Mouse (Mus musculus) activated CD4-positive, CD25-positive, alpha-beta regulatory T cell, adult 4 months (primary cell): Measurements from ENCODE around the gene Dnajc2. TPM values are rescaled to one million over a fixed set of nuclear protein-coding genes. Genes with fewer than 3 reads are reported as not detected.
"Not testable (repeated sequence)": the region's sequence is repeated elsewhere in the genome, so short reads cannot be mapped to it uniquely, and the experiment has no call there.

Experiments used
- ATAC-seq: one replicate; pipeline ENCODE4 v1.8.0; 2017
- polyA plus RNA-seq, 2 experiments: library from polyadenylated mRNA; unstranded; fragments of 100-300 nt; shearing (Covaris generic); gene quantifications; one replicate each; pipeline ENCODE4 v1.2.1; 2017

Dnajc2 gene
- polyA plus RNA-seq, 2 experiments from 2014 or later: 44.5 to 47.0 TPM

DNA sequence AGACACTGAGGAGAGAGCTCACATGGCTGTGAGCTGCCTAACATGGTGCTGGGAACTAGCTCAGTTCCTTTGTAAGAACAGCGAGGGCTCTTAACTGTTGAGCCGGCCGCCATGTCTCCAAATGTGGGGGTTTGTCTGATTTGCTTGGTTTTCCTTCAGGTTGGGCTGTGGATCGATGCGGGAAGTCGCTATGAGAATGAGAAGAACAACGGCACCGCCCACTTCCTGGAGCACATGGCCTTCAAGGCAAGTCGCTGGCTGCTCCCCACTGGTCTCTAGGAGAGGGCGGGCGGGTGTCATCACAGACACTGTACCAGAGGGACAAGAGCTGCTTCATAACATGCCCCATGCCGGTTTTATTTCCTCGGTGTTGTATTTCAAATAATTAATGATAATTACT is 45.2 kb downstream of the Dnajc2 start:
- ATAC-seq: no peak

DNA sequence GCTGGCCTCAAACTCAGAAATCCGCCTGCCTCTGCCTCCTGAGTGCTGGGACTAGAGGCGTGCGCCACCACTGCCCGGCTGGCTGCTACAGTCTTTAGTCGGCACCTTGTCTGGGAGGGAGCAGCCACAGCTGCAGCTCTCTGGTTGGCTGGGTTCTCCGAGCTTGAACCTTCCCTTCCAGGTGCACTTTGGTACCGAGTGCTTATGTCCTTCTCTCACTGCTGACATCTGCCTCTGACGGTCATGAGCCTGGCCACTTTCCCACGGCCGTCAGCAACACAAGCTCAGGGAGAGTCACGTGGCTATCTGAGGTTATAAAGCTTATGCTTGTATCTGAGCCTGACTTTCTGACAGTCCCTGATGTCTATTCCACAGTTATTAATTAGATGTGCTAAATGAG is 45.9 kb downstream of the Dnajc2 start:
- ATAC-seq: no peak

DNA sequence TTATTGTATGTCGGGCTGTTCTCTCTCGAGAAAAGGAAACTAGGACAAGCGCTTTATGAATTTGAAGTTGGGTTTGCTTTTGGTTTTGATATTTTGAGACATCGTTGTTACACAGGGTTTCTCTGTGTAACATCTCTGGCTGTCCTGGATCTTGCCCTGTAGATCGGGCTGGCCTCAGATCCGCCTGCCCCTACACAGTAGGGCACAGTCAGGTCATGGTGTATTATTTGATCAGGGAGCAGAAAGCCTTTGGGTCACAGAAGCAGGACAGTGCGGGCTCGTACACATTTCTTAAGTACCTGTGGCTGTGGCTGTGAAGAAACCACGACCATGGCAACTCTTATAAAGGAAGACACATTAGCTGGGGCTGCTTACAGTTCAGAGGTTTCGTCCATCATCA is 47.4 kb downstream of the Dnajc2 start:
- no peak for ATAC-seq

DNA sequence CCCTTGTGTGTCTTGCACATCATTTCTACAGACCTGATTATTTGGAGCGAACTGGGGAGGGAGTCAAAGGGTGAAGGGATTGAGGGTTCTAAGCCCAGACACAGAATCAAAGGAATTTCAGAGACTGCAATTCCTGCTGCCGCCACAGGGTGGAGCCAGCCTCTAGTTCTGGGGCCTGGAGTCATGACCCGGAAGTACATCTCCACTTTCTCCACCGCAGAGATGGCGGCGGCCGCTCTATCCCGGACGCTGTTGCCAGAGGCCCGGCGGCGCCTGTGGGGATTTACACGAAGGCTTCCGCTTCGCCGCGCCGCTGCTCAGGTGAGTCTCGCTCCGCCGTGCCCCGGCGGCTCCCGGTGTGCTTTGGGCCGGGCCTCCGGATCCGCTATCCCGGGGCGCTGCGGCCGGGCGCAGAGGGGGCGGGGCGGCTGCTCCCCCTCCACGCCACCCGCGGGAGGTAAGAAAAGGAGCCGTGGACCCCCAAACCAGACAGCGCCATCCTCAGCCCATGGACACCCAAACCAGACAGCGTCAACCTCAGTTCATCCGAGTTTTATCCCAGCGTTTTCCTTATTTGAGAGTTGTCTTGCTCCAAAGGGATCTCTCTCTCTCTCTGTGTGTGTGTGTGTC is 48.0 kb downstream of the Dnajc2 start, which contains the start of gene Pmpcb:
Pmpcb (plus strand) TSS at position 186 of the 630 bp plus-strand sequence.
- peak; percentile 88 for ATAC-seq

DNA sequence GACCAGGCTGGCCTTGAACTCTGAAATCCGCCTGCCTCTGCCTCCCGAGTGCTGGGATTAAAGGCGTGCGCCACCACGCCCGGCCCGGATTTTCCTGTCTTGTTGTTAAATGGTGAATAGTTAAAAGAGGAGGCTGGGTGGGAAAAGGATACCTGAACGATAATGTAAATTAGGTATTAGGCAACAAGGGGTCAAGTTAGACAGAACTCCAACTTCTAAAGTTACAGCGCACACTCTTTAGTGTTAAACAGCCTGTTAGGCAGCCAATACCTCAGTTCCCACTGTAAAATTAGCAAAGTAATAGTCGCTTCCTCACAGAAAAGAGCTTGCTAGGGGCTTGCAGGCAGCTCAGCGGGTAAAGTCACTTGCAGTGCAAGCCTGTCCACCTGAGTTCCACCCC is 49.0 kb downstream of the Dnajc2 start:
- ATAC-seq: no peak

DNA sequence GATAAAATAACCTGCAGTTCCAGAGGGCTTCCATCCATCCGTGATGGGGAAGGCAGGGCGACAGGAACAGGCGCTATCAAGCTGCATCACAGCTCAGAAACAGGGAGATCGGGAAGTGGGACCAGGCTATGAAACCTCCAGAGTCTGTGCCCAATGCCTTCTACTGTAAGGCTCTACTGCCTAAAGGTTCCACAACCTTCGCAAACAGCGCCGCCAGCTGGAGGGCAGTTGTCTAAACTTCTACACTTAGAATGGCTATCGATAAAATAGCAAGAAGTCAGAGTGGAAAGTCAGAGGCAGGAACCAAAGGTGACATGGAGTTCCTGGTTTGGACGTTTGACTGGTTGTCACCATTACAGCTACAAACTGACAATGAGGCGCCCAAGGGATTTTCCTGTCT is 49.5 kb downstream of the Dnajc2 start:
- ATAC-seq: peak; percentile 51

DNA sequence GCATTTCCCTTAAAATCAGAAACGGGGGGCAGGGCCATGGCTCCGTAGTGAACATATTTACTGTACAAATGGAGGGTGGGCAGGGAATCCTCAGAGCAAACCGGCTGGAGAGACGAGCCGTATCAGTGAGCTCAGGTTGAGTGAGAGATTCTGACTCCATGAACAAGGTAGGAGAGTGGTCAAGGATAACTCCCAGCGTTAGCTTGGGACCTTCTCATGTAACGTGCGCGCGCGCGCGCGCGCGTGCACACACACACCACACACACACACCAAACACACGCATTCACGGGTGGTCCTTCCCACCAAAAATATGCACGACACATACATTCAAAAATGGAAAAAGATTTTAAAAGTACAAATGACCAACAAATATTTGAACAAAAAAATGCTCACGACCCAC is 50.0 kb downstream of the Dnajc2 start:
- ATAC-seq: no peak

DNA sequence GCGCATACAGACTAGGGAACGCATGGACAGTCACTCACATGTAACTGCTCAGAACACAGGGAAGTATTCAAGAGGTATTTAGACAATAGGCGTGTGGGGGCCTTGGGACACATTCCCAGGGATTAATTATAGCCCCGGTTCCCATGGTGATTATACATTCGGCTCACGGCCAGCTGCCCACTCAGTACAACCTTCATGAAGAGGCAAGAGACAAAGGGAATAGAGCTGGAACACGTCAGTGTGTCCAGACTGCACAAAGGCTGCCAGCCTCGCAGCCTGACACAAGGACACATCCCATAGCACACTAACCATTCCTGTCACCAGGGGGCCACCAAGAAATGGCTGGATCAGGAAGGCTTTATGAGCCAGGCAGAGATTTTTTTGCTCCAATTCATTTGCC is 52.1 kb downstream of the Dnajc2 start:
- no peak for ATAC-seq

DNA sequence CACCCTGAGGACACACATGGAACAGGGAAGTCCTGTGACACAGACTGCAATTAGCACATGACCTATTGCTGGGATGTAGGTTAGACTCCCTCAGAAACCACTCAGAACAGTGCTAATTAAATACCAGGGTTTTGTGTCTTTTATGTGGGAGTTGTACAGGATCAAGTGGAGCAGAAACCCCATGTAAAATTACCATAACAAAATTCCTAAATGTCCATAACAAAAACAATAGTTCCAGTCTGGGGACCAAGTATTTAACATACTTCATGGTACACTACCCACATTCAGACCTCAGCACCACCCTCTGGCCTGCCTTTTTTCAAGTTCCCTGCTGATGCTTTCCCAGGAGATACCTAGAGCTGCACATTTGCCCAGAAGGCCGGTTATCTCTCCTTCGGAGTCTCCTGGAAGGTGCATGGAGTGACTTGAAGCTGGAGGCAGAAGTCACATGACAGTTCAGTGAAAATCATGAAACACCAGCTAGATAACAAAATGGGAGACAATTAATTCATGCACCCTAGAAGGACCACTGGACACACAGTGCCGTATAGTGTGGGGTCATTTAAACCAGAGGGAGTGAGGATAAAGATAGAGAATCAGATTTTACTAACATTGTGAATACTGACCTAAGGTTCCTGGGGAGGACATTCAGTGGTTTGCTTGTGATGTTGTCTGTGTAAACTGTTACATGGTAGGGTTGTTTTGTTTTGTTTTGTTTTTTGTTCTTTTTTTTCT is 52.7 kb downstream of the Dnajc2 start:
- no peak for ATAC-seq

DNA sequence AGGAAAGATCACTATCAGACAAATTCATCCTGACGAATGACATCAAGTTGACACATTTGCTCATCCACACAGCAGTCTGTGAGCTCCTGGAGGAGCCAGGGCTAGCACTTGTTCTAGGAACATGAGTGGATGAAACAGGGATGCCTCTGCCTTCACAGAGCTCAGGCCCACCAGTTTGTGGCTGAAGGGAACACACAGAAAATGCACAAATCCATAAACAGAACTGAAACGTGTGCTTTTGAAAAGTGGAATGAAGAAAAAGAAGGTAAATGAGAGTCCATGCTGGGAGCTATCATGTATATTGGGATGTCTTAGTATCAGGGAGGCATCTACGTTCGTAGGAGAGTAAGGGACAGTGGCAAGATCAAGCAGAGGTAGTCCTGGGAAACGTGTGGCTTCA is 55.9 kb downstream of the Dnajc2 start:
- ATAC-seq: no peak

DNA sequence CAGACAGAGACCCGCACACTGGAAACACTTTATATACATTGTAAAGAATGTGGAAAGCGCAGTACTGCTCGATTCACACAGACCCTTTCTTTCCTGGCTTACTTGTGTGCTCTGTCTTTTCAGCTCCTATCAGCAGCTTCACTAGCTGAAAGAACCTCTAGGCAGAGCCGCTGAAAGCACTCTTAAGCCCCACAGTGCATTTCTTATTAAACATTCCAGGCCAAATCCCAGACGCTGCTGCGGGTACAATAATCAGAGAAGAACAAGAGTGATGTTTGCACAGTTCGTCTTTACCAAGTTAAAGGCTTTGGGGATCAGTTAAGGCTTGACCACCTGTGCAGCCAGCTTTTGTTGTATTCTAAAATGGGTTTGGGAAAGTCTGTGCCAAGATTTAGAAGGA is 60.2 kb downstream of the Dnajc2 start:
- ATAC-seq: no peak

DNA sequence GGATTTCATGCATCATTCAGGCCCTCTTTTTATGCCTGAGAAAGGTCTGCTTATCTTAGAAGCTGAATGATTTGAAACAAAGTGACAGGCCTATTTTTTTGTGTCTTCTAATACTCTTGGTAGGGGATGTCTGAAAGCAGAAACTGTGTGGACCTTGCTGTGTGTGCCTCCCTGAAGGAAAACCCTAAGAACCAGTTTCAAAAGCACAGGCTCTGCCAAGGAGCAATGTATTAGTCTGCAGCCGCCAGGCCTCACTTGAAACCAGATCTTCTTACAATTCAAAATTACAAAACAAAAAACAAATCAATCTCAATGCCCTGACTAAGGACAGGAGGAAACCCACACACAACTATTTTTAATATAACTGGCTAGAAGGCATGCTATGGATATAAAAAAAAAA is 60.6 kb downstream of the Dnajc2 start:
- no peak for ATAC-seq

DNA sequence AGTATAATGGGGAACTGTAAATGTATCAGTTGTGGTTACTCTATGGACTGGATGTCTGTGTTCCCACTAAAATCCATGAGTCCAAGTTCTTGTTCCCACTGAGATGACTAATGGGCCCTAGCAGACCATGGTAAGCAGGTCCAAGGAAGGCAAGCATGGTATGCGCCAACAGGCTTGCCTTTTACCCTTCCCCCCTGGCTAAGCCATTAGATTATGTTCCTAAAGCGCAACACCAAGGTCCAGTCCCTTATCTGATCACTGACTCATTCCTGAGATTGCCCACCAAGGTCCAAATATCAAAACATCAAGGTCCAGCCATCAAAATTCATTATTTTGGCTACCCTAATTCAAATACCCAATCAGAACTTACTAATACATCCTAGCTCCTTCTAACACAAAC is 65.8 kb downstream of the Dnajc2 start:
- ATAC-seq: no peak

DNA sequence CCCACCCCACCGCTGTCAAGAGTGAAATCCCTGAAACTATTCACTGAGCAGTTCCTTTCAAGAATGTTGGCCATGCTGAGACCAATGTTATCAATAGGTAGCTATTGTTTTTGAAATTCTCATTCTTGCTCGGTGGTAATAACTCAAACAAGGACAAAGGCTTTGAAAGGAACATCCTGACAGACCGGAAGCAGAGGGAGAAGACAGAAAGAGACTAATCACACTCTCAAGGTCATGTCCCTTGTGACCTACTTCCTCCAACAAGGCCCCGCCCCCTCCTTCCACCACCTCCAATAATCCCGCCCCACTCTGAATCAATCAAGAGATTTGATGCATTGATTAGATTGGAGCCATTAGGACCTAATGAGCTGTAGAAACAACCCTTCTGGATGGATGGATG is 66.5 kb downstream of the Dnajc2 start:
- ATAC-seq: no peak

DNA sequence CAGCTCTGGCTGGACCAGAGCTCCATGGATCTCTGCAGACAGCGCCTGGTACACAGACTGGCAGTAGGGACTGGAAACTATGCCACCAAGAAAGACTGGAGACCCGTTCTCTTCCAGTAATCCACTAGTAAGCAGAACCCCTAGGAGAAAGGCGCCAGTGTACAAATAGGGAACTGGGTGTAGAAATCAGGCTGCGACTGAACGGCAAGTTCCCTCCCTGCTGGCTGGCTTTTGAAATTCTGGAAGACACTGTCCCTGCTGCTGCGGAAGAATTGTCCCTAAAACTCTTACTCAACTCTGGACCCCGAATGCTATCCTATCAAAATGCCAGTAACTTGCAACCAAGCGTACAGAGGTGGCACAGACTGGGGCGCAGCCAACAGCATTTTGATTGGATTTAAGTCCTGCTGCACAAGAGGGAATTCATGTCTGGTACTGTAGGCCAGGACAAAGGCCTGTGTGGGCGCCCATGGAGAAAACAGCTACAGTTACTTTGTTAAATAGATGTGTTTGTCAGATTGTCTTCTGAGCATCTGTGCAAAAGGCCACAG is 67.8 kb downstream of the Dnajc2 start:
- no peak for ATAC-seq

DNA sequence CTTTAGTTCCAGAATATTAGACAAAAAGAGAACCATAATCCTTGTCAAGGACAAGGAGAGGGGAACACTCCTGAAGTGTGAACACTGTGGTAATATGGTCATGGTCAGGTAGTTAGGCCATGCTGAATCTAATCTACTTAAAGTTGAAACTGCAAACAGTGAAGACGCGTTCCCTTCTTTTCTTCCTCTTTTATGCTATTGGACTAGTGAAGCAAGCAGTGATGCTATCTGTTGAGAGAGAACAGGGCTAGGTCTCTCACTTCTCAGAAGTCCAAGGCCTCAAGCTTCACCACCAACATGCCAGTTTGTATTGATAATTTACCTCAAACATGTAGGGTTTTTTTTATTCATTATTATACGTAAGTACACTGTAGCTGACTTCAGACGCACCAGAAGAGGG is 70.6 kb downstream of the Dnajc2 start:
- no peak for ATAC-seq

DNA sequence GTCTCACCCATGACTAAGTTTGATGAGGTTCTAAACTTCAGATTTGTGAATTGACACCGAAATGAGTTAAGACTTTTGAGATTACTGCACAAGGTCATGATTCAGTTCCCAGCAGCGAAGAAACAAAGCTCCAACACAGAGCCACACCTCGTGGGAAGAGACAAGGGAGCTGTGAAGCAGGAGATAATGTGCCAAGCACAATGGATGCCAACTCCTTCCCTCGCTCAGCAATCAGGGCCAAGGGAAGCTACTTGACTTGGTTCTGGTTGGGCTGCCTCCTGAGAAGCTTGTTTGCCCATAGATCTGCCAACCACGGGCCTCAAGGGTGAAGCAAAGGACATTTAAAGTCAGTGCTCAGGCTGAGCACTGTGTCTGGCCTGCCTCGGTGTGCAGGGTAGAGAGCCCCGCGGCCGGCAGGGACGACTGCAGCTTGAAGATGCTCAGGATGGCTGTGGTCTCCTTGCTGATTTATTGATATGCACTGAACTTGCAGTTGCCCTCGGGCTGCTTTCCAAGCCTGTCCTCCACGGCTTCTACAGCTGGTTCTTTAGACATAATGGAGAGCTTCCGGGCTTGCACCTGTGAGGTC is 72.8 kb downstream of the Dnajc2 start:
- ATAC-seq: no peak

DNA sequence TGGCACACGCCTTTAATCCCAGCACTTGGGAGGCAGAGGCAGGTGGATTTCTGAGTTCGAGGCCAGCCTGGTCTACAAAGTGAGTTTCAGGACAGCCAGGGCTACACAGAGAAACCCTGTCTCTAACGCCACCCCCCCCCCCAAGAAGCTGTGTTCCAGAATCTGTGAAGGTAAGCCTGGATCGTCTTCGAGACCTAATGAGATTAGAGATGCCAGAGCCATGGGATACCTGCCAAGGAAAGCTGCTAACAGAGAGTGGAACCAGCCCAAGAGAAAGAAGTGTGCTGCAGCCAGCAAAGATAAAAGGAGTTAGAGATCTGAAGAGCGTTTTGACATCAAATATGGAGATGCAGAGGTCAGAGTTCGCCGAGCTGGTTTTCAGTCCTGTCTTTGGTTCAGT is 77.0 kb downstream of the Dnajc2 start:
- not testable (repeated sequence) for ATAC-seq

Other genes starting within 250 kb of the Dnajc2 start
- under 1 TPM in 1 of 2 experiments, not detected in 1; 0.16 TPM for gene Lrrc17, start 241.7 kb downstream of the Dnajc2 start, polyA plus RNA-seq
- not detected for gene Fbxl13, start 139.6 kb downstream of the Dnajc2 start, polyA plus RNA-seq
- 10 to 100 TPM; 32.4 to 36.9 TPM for gene Armc10, start 139.4 kb downstream of the Dnajc2 start, polyA plus RNA-seq
- gene Napepld, start 83.9 kb downstream of the Dnajc2 start, polyA plus RNA-seq: 1 to 10 TPM; 2.4 to 4.3 TPM
- gene Pmpcb, start 48.1 kb downstream of the Dnajc2 start, polyA plus RNA-seq: 10 to 100 TPM; 69.6 to 84.4 TPM
- 100 to 1,000 TPM; 141 to 161 TPM for gene Psmc2, start within 50 bp of the Dnajc2 start, polyA plus RNA-seq
- not detected for gene Slc26a5, start 80.4 kb upstream of the Dnajc2 start, polyA plus RNA-seq